Mouse (Mus musculus) heart, adult 18-20 months (tissue): Measurements from ENCODE around the gene Top2a. TPM values are rescaled to one million over a fixed set of nuclear protein-coding genes. Genes with fewer than 3 reads are reported as not detected.
A peak's percentile ranks its signal among the peaks of the same experiment; 100 is the strongest.
"Not testable (repeated sequence)": the region's sequence is repeated elsewhere in the genome, so short reads cannot be mapped to it uniquely, and the experiment has no call there.

Experiments used
- DNase-seq, 2 experiments: peaks; one replicate each; pipeline ENCODE4 v3.0.0; 2021 to 2022; ENCODE audit warnings: mixed read lengths in 1 of 2
- total RNA-seq, 2 experiments: library from RNA; stranded (reverse); gene quantifications; 2 replicates each; pipeline ENCODE4 v1.2.3; 2021

The Top2a gene
- total RNA-seq, 2 experiments from 2014 or later: 1.5 to 1.8 TPM

GRCm38 (mm10) chr11:99041051-99041729, 17.2 kb upstream of the Top2a start, which contains the start of gene Igfbp4:
Igfbp4 (plus strand) TSS chr11:99041244.
- peak; percentile 76 to 85 for DNase-seq

GRCm38 (mm10) chr11:99040346-99040974, 16.5 kb upstream of the Top2a start:
- peak; percentile 54 to 76 for DNase-seq

GRCm38 (mm10) chr11:99039782-99040181, 15.8 kb upstream of the Top2a start:
- peak; percentile 87 to 92 for DNase-seq

GRCm38 (mm10) chr11:99036254-99036653, 12.3 kb upstream of the Top2a start:
- DNase-seq: no peak

GRCm38 (mm10) chr11:99035350-99035749, 11.4 kb upstream of the Top2a start:
- no peak for DNase-seq

GRCm38 (mm10) chr11:99026899-99027440, 3.0 kb upstream of the Top2a start:
- DNase-seq: no peak

- no peak for DNase-seq
These were observed 1.9 kb upstream of the Top2a start for GRCm38 (mm10) chr11:99025878-99026277.

GRCm38 (mm10) chr11:99024468-99025134, 612 bp upstream of the Top2a start:
- peak in 1 of 2 experiments; percentile 13 for DNase-seq

- no peak for DNase-seq
These were observed 895 bp downstream of the Top2a start for GRCm38 (mm10) chr11:99023094-99023493.

GRCm38 (mm10) chr11:99022384-99022933, 1.5 kb downstream of the Top2a start:
- no peak for DNase-seq

- DNase-seq: no peak
These were observed 4.1 kb downstream of the Top2a start for GRCm38 (mm10) chr11:99019844-99020243.

GRCm38 (mm10) chr11:99013856-99014255, 10.1 kb downstream of the Top2a start:
- DNase-seq: no peak

GRCm38 (mm10) chr11:99010706-99011105, 13.3 kb downstream of the Top2a start:
- no peak for DNase-seq

GRCm38 (mm10) chr11:99010124-99010523, 13.9 kb downstream of the Top2a start:
- DNase-seq: no peak

GRCm38 (mm10) chr11:99006788-99007187, 17.2 kb downstream of the Top2a start:
- DNase-seq: no peak

GRCm38 (mm10) chr11:98999243-98999642, 24.7 kb downstream of the Top2a start:
- DNase-seq: no peak

- no peak for DNase-seq
These were observed 25.2 kb downstream of the Top2a start for GRCm38 (mm10) chr11:98998776-98999175.

- DNase-seq: no peak
These were observed 26.3 kb downstream of the Top2a start for GRCm38 (mm10) chr11:98997659-98998058.

- peak; percentile 58 to 65 for DNase-seq
These were observed 28.0 kb downstream of the Top2a start for GRCm38 (mm10) chr11:98995987-98996386.

GRCm38 (mm10) chr11:98990866-98991265, 33.1 kb downstream of the Top2a start:
- DNase-seq: no peak

- DNase-seq: not testable (repeated sequence)
These were observed 35.7 kb downstream of the Top2a start for GRCm38 (mm10) chr11:98988260-98988659.

- peak; percentile 70 to 77 for DNase-seq
These were observed 38.4 kb downstream of the Top2a start for GRCm38 (mm10) chr11:98985542-98985941.

- DNase-seq: no peak
These were observed 40.4 kb downstream of the Top2a start for GRCm38 (mm10) chr11:98983551-98983950.
